Mouse (Mus musculus) brown adipose tissue, adult 24 weeks (tissue): ENCODE data around the gene Abcb1b. TPM values are rescaled to one million over a fixed set of nuclear protein-coding genes. Genes with fewer than 3 reads are reported as not detected.

Experiments used
- H3K27ac ChIP-seq: fragments of 200-500 bp; replicated peaks from 2 replicates; pipeline ENCODE4 v1.5.1; 2012; ENCODE audit warnings: low read depth, mild to moderate bottlenecking, low read length
- H3K4me1 ChIP-seq: fragments of 200-500 bp; 2 replicates; pipeline ENCODE4 v1.6.1; 2012; ENCODE audit warnings: low read length, mixed read lengths; ENCODE audit not compliant: control insufficient read depth, insufficient read depth, insufficient read length
- H3K4me3 ChIP-seq: fragments of 200-500 bp; 2 replicates; pipeline ENCODE4 v1.5.1; 2012; ENCODE audit warnings: low read depth, mild to moderate bottlenecking, low read length, moderate library complexity; ENCODE audit not compliant: insufficient read depth
- polyA plus RNA-seq: library from polyadenylated mRNA; stranded (reverse); fragments of >200 nt; gene quantifications from 2 replicates; pipeline ENCODE4 v1.2.4, GENCODE M21; 2012; ENCODE audit not compliant: missing spikeins, insufficient read depth, insufficient read length

The Abcb1b gene
- polyA plus RNA-seq, 1 experiment, result 7.9 TPM

DNA sequence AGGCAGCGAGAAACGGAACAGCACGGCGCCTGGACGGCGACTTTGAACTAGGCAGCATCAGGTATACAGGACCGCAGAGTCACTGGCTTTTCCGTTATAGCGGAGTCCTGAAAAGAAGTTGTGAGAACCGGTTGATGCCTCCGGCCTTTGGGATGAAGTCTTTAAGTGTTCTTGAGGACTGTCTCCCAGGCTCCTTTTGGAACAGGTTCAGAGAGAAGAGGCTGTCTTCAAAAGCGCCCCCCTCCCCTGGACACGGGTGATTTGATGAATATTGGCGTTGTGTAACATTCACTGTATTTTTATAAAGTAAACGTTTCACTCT lies 96.1 kb downstream of the Abcb1b start:
- Histone ChIP-seq H3K4me1 (no peaks in the 10 kb centered on the region), H3K27ac (no peak overlapping the region), H3K4me3 (peak overlapping the region; percentile 65)

DNA sequence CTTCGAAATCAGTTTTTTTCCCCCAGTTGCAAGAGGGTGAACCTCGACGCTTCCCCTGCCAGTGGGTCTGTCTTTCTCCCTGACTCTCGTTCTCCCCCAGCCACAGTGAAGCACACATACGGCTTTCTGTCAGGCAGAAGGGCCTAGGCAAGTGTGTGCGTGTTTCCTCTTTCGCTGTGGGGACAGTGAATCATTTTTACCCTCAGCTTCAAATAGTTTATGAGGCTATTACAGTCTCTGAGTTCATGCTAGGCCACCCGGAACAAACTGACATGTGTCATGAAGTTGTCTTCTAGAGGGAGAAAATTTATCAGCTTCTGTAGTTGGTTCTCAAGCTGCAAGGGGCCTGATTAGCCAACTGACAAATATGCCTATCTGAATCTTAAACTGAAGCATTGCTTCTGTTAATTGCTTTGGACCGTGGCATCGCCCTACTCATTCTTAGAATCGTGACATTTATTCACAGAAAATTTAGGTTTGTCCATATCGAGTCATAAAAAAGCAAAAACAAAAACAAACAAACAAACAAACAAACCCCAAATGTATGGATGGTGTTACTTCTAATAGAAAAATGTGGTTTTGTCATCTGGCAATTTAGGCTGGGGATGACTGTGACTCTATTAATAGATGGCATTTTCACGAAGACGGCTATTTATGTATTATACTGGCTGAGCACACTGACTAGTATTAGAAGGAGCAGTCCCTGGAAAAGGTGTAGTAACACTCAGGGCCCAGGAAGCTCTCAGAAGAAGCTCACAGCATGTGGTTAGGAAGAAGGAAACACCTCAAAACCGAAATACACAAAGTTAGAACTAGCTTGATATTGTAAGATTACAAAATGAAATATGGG lies 96.9 kb downstream of the Abcb1b start:
- no peaks in the 10 kb centered on the region for H3K4me1 ChIP-seq
- no peak overlapping the region for H3K27ac ChIP-seq
- H3K4me3 ChIP-seq, result 0 out of 2 replicates have a peak overlapping the region, but pooled peaks have one; percentile 65

DNA sequence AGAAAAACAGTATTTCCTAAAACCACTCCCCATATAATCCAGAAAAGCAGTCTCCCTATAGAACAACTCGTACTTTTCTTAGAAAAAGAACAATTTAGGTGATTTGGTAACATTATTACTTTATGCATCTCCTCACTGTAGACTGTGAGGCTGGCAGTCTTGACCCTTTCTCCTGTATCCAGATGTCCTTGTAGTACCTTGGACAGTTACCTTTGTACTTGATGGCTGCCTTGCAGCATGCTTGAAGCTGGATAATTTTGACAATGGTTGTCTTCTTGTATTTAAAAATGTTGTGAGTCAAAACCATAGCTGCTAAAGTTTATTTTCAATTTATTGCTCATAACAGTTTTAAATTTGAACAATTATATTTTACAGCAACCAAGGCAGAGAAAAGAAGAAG lies 98.3 kb downstream of the Abcb1b start:
- Histone ChIP-seq H3K27ac (no peak overlapping the region), H3K4me3 (no peak overlapping the region), H3K4me1 (no peaks in the 10 kb centered on the region)

DNA sequence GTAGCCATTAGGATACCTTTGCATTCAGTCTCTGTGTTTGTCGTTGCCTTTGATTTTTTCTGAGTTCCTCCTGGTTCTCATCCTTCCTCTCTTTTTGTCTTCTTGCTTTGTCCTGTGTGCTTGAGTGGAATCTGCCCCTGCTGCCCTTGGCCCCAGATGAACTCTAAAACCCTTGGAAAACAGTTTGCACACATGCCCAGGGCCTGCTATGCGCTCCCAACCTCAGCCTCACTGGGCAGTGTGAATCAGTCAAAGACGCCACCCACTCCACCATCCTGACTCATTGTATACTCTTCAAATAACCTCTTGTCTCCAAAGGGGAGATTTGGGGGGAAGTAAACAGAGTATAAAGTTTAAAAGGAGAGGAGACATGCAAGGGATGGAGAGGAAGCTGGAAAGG lies 100.3 kb downstream of the Abcb1b start:
- Histone ChIP-seq H3K4me1 (no peaks in the 10 kb centered on the region), H3K27ac (no peak overlapping the region), H3K4me3 (no peak overlapping the region)

DNA sequence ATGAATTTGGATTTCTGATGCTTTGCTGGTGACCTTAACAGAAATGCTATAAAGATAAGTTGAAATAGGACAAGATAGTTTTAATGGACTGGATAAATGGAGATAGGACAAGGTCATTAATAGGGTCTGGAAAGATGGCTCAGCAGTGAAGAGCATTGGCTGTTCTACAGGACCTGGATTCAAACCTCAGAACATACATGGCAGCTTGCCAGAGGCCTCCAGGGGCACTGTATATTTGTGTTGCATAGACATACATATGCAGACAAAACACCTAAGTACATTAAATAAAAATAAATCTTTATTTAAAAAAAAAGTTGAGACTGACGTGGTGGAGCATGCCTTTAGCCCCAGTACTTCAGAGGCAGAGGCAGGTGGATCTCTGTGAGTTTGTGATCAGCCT lies 103.1 kb downstream of the Abcb1b start:
- no peak overlapping the region for H3K27ac ChIP-seq
- no peaks in the 10 kb centered on the region for H3K4me1 ChIP-seq
- H3K4me3 ChIP-seq, result no peak overlapping the region

DNA sequence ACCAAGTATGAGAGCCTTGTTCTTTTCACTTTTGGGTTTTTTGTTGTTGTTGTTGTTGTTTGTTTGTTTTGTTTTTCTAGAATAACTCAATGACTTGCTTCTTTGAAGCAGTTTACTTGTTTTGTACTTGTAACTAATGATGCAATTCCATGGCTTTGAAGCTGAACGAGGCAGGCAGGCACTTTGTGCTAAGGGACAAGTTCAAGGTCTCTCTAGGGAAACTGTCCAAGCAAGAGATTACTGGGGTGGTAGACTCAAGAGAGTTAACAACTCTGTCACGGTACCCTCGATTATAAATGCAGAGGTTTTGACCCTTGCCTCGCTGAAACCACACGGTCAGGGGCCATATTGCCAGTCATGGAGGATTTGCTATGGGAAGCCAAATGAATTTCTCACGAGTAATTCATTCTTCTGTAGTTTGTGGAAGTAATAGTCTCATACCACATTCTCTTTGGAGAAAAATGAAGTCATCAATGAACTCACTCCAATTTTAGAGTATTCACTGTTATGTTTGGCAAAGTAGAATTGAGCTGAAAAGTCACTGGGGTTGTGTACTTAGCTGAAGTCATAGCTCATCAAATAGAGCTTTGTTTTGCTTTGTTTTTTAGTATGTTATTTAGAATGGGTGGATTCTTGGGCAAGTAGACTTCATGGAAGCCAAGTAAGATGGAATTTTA lies 104.3 kb downstream of the Abcb1b start:
- no peak overlapping the region for H3K27ac ChIP-seq
- H3K4me3 ChIP-seq, result no peak overlapping the region
- H3K4me1 ChIP-seq, result no peaks in the 10 kb centered on the region

DNA sequence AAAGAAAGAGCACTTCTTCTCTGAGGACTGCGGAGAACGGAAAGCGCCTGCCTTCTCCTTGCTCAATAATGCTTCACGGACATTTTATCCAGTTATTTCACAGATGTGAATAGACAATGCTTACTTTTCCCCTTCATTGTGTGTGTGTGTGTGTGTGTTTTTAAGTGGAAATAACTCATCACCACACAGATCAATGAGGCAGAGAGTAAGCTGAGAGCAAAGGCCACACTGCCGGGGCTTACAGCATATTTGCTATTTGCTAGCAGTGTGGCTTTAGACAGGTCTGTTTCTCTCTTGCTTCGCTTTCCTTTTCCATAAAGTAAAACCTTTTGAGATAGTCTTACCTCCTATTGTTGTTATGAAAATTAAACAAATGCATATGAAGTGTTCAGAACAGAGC lies 106.6 kb downstream of the Abcb1b start:
- Histone ChIP-seq H3K27ac (no peak overlapping the region), H3K4me1 (no peaks in the 10 kb centered on the region), H3K4me3 (no peak overlapping the region)

DNA sequence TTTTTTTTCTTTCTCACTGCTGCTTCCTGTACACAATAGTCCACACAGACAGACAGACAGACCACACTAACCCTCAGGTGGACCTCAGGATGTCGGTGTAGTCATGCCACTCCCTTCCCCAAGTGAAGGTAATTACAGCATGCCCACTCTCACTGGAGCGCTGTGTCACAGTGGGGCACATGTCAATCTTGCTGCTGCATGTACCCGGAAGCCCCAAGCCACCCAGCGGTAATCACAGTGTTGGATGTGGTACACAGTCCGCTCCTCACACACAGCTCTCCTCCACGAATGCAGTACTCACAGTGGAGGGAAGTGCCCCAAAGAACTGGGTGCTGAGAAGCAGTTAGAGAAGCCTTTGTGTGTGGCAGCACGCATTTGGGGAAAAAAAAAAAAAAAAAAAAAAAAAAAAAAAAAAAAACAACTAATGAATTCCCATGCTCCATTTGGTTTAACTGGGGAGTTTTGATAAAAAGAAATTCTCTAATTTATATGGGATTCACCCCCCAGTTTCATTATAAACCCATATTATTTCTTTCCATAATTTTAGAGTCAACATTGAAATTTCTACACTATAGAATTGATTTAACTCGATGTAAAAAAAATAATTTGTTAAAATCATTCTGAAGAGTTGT lies 113.7 kb downstream of the Abcb1b start:
- H3K27ac ChIP-seq, result no peak overlapping the region
- H3K4me3 ChIP-seq, result no peak overlapping the region
- no peaks in the 10 kb centered on the region for H3K4me1 ChIP-seq

Other genes with a start within 250 kb of the Abcb1b start
- 0.71 TPM in 1 of 2 replicates, not detected in the other for gene Rundc3b, start 175.2 kb upstream of the Abcb1b start, polyA plus RNA-seq
- gene Abcb1a, start 138.1 kb upstream of the Abcb1b start, polyA plus RNA-seq, result 1.9 and 2.2 TPM in 2 replicates
- 1.1 and 2.1 TPM in 2 replicates for gene Abcb4, start 95.6 kb downstream of the Abcb1b start, polyA plus RNA-seq
- 42.8 and 43.9 TPM in 2 replicates for gene Crot, start 199.2 kb downstream of the Abcb1b start, polyA plus RNA-seq